Mouse (Mus musculus): ENCODE results near the gene Carmil2. TPM values are rescaled to one million over a fixed set of nuclear protein-coding genes. Genes with fewer than 3 reads are reported as not detected.

Gene Carmil2
- total and polyA plus RNA-seq, 3 experiments, result 9.5 to 62.7 TPM; not detected in 1

DNA sequence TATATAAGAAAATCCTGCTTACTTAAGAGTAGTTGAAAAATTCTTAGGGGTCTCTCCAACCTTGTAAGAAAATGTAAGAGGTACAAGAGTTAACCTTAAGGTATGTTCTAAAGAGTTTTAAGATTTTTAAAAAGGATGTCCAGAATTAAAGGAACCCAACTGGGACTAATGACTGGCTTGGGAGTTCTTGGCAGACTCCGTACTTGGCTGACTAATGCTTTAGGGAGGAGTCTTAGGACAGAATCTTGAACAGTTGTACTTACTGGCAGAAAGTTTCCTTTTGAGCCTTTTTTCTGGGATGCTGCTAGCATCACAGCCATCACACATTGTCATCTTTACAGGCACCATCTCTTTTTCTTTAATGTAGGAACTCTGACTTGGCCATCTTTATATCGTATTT is 45.6 kb upstream of the Carmil2 start:
- peaks cover 17 to 46% of the 10 kb centered on the region in 2 experiments for H3K36me3 ChIP-seq (ENCODE audit: control insufficient read depth in 1 of 2, insufficient read depth in 2 of 2, low read length in 2 of 2)
- TF ChIP-seq MYC (IDR thresholded peaks at IDR 0.05; ENCODE audit: low read depth, low read length) (no peak), ZNF384 (IDR thresholded peaks at IDR 0.05; ENCODE audit: low read depth, low read length) (no peak), HCFC1 (IDR thresholded peaks at IDR 0.05; ENCODE audit: low read depth, low read length) (no peak), POLR2AphosphoS2 (IDR thresholded peaks at IDR 0.05; ENCODE audit: low read length) (no peak), MXI1 (IDR thresholded peaks at IDR 0.05; ENCODE audit: low read depth, low read length) (no peak), ETS1 (IDR thresholded peaks at IDR 0.05; ENCODE audit: low read depth, low read length) (no peak), MYB (IDR thresholded peaks at IDR 0.05; ENCODE audit: low read depth, low read length) (no peak), ELF1 (IDR thresholded peaks at IDR 0.05; ENCODE audit: low read depth, low read length) (no peak), MAX (IDR thresholded peaks at IDR 0.05; ENCODE audit: low read length) (no peak), MAFK (IDR thresholded peaks at IDR 0.05; ENCODE audit: borderline replicate concordance, low read depth, low read length) (no peak), GABPA (IDR thresholded peaks at IDR 0.05; ENCODE audit: low read depth, low read length) (no peak), RCOR1 (IDR thresholded peaks at IDR 0.05; ENCODE audit: low read depth, low read length) (no peak)
- H3K27me3 ChIP-seq (ENCODE audit: control insufficient read depth in 1 of 2, insufficient read depth in 2 of 2, low read length in 2 of 2), result no peaks in the 10 kb centered on the region
- H3K4me3 ChIP-seq (ENCODE audit: control insufficient read depth in 1 of 2, insufficient read depth in 1 of 2, low read depth in 2 of 2, low read length in 2 of 2), result no peak overlapping the region
- H3K79me2 ChIP-seq (ENCODE audit: control insufficient read depth, insufficient read depth, low read length, poor library complexity), result peaks cover 75% of the 10 kb centered on the region
- H3K27ac ChIP-seq (ENCODE audit: control insufficient read depth, low read depth, low read length), result no peak overlapping the region
- H3K9me3 ChIP-seq (replicated peaks; ENCODE audit: insufficient read depth, low read length), result no peaks in the 10 kb centered on the region
- no peak for DNase-seq (ENCODE audit: low read depth, low spot score)
- H3K4me1 ChIP-seq (ENCODE audit: control insufficient read depth in 1 of 2, insufficient read depth in 2 of 2, low read length in 2 of 2), result peaks cover 2 to 16% of the 10 kb centered on the region in 2 experiments; a peak in 2 of 4 replicates
- no peak overlapping the region for H3K9ac ChIP-seq (ENCODE audit: control insufficient read depth, low read depth, low read length, poor library complexity, severe bottlenecking)

- peaks cover 58% of the 10 kb centered on the region for H3K79me2 ChIP-seq (ENCODE audit: control insufficient read depth, insufficient read depth, low read length, poor library complexity)
- H3K36me3 ChIP-seq (ENCODE audit: control insufficient read depth in 1 of 2, insufficient read depth in 2 of 2, low read length in 2 of 2), result peaks cover 26 to 27% of the 10 kb centered on the region in 2 experiments
- peaks cover 0 to 4% of the 10 kb centered on the region in 2 experiments; a peak in 2 of 4 replicates for H3K4me1 ChIP-seq (ENCODE audit: control insufficient read depth in 1 of 2, insufficient read depth in 2 of 2, low read length in 2 of 2)
- H3K4me3 ChIP-seq (ENCODE audit: control insufficient read depth in 1 of 2, insufficient read depth in 1 of 2, low read depth in 2 of 2, low read length in 2 of 2), result no peak overlapping the region
- DNase-seq (ENCODE audit: low read depth, low spot score), result no peak
- H3K9ac ChIP-seq (ENCODE audit: control insufficient read depth, low read depth, low read length, poor library complexity, severe bottlenecking), result no peak overlapping the region
- H3K27ac ChIP-seq (ENCODE audit: control insufficient read depth, low read depth, low read length), result no peak overlapping the region
- H3K27me3 ChIP-seq (ENCODE audit: control insufficient read depth in 1 of 2, insufficient read depth in 2 of 2, low read length in 2 of 2), result no peaks in the 10 kb centered on the region
- no peaks in the 10 kb centered on the region for H3K9me3 ChIP-seq (replicated peaks; ENCODE audit: insufficient read depth, low read length)
- no peak for TF ChIP-seq MXI1 (IDR thresholded peaks at IDR 0.05; ENCODE audit: low read depth, low read length)
- TF ChIP-seq MAZ (IDR thresholded peaks at IDR 0.05; ENCODE audit: low read depth, low read length), result no peak
- no peak for TF ChIP-seq ZKSCAN1 (IDR thresholded peaks at IDR 0.05; ENCODE audit: low read depth, low read length)
- TF ChIP-seq EP300 (IDR thresholded peaks at IDR 0.05; ENCODE audit: low read depth in 1 of 2, low read length in 2 of 2), result no peak
- TF ChIP-seq USF1 (IDR thresholded peaks at IDR 0.05; ENCODE audit: low read depth, low read length), result no peak
- TF ChIP-seq POLR2A (IDR thresholded peaks at IDR 0.05; ENCODE audit: control insufficient read depth in 1 of 2, insufficient read depth in 1 of 2, low read depth in 1 of 2, low read length in 2 of 2, poor library complexity in 1 of 2), result no peak
- TF ChIP-seq MYC (IDR thresholded peaks at IDR 0.05; ENCODE audit: low read depth, low read length), result no peak
- TF ChIP-seq ZMIZ1 (IDR thresholded peaks at IDR 0.05; ENCODE audit: low read depth, low read length), result no peak
- no peak for TF ChIP-seq MYB (IDR thresholded peaks at IDR 0.05; ENCODE audit: low read depth, low read length)
- no peak for TF ChIP-seq RAD21 (IDR thresholded peaks at IDR 0.05; ENCODE audit: low read depth, low read length)
- no peak for TF ChIP-seq TAL1 (IDR thresholded peaks at IDR 0.05; ENCODE audit: low read length)
- TF ChIP-seq GABPA (IDR thresholded peaks at IDR 0.05; ENCODE audit: low read depth, low read length), result no peak
- TF ChIP-seq HCFC1 (IDR thresholded peaks at IDR 0.05; ENCODE audit: low read depth, low read length), result no peak
- TF ChIP-seq SIN3A (IDR thresholded peaks at IDR 0.05; ENCODE audit: low read length), result no peak
- no peak for TF ChIP-seq ZNF384 (IDR thresholded peaks at IDR 0.05; ENCODE audit: low read depth, low read length)
- TF ChIP-seq MAFK (IDR thresholded peaks at IDR 0.05; ENCODE audit: borderline replicate concordance, low read depth, low read length), result no peak
- no peak for TF ChIP-seq KAT2A (conservative IDR thresholded peaks at IDR 0.05; ENCODE audit: low read depth, low read length)
- no peak for TF ChIP-seq TCF12 (IDR thresholded peaks at IDR 0.05; ENCODE audit: low read depth, low read length)
- no peak for TF ChIP-seq CHD1 (IDR thresholded peaks at IDR 0.05; ENCODE audit: low read depth, low read length)
Measured at GRCm38 (mm10) chr8:105645205-105645604, 40.9 kb upstream of the Carmil2 start.

Data from MEL (cell line).